Mouse (Mus musculus) testis, postnatal 14 days (tissue): ENCODE data around the gene Mrps33.

ENCODE experiments used
- DNase-seq: peaks from one replicate; pipeline ENCODE4 v3.0.0; 2021; ENCODE audit warnings: low spot score

The Mrps33 gene

GRCm38 (mm10) chr6:39810612-39811116 lies at the start of gene Mrps33:
TSS of gene Mrps33 (minus strand) at chr6:39810988.
- peak; percentile 99 for DNase-seq

- DNase-seq: no peak
Observed at GRCm38 (mm10) chr6:39849667-39850066, 38.9 kb upstream of the Mrps33 start.

- DNase-seq: peak; percentile 19
Observed at GRCm38 (mm10) chr6:39848766-39849165, 38.0 kb upstream of the Mrps33 start.

- no peak for DNase-seq
Observed at GRCm38 (mm10) chr6:39847538-39847937, 36.8 kb upstream of the Mrps33 start.

- DNase-seq: no peak
Observed at GRCm38 (mm10) chr6:39843698-39844342, 33.0 kb upstream of the Mrps33 start.

GRCm38 (mm10) chr6:39828736-39829135 lies 17.9 kb upstream of the Mrps33 start:
- no peak for DNase-seq

- DNase-seq: no peak
Observed at GRCm38 (mm10) chr6:39821241-39821640, 10.5 kb upstream of the Mrps33 start.

- no peak for DNase-seq
Observed at GRCm38 (mm10) chr6:39818922-39819321, 8.1 kb upstream of the Mrps33 start.

- DNase-seq: no peak
Observed at GRCm38 (mm10) chr6:39808511-39808910, 2.3 kb downstream of the Mrps33 start.

- DNase-seq: no peak
Observed at GRCm38 (mm10) chr6:39807050-39807560, 3.7 kb downstream of the Mrps33 start.

- DNase-seq: no peak
Observed at GRCm38 (mm10) chr6:39806336-39806735, 4.5 kb downstream of the Mrps33 start.

GRCm38 (mm10) chr6:39805916-39806315 lies 4.9 kb downstream of the Mrps33 start:
- DNase-seq: no peak

GRCm38 (mm10) chr6:39800977-39801376 lies 9.8 kb downstream of the Mrps33 start:
- no peak for DNase-seq

- no peak for DNase-seq
Observed at GRCm38 (mm10) chr6:39797076-39797475, 13.7 kb downstream of the Mrps33 start.

GRCm38 (mm10) chr6:39796150-39796549 lies 14.6 kb downstream of the Mrps33 start:
- no peak for DNase-seq

- no peak for DNase-seq
Observed at GRCm38 (mm10) chr6:39791806-39792205, 19.0 kb downstream of the Mrps33 start.

- no peak for DNase-seq
Observed at GRCm38 (mm10) chr6:39788408-39788807, 22.4 kb downstream of the Mrps33 start.

GRCm38 (mm10) chr6:39787783-39788182 lies 23.0 kb downstream of the Mrps33 start:
- no peak for DNase-seq

GRCm38 (mm10) chr6:39785944-39786343 lies 24.8 kb downstream of the Mrps33 start:
- no peak for DNase-seq

GRCm38 (mm10) chr6:39783521-39783920 lies 27.3 kb downstream of the Mrps33 start:
- peak; percentile 28 for DNase-seq

GRCm38 (mm10) chr6:39782618-39783017 lies 28.2 kb downstream of the Mrps33 start:
- DNase-seq: no peak

GRCm38 (mm10) chr6:39781766-39782530 lies 28.8 kb downstream of the Mrps33 start:
- DNase-seq: no peak
